Mouse (Mus musculus) bone marrow macrophage, adult 2 months (primary cell): ENCODE results near the gene Chtop.

Experiments
- CTCF ChIP-seq: IDR thresholded peaks from 2 replicates; pipeline ENCODE4 v1.5.1; 2012; ENCODE audit warnings: low read depth, mild to moderate bottlenecking, low read length, moderate library complexity
- POLR2A ChIP-seq: IDR thresholded peaks from 2 replicates; pipeline ENCODE4 v1.6.1; 2012; ENCODE audit warnings: mild to moderate bottlenecking, low read depth, low read length, borderline replicate concordance

- no peak for TF ChIP-seq POLR2A
- TF ChIP-seq CTCF = no peak
Measured at GRCm38 (mm10) chr3:90514691-90515090, 5.4 kb upstream of the Chtop start.
